ENCODE assay signal across 11 mouse cellular contexts in the genomic region with DNA sequence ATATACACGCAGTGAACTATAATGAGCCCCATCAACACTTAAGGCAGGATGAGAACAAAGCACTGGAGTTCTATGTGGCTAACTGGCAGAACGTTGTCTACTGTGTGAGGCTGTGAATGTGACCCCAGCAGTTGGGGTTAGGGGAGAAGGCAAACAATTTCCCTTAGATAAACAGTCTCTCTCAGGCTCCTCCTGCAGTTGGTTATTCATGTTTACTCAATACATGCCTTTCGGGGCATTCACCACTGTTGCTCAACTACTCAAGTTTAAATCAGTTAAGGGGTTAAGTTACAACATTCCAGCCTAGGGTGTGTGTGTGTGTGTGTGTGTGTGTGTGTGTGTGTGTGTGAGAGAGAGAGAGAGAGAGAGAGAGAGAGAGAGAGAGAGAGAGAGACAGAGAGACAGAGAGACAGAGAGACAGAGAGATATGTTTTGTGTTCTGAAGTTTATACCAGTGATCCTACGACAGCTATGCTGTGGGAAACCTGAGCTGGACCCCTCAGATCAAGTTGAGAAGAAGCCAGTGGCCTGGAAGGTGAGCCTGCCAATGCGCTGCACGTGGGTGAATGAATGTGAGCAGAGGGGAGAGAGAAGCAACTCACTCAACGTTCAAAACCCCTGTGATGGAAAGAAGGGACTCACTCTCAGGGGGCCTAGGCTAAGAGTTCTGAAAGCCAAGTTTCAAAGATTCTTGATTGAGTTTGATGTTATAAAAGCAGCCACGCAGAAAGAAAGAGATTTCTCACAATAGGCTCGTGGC.
DNase-seq lines count a peak whose midpoint lies in the region; ATAC-seq and TF ChIP-seq lines count a peak whose summit lies in the region.
"Had no signal": no experiment of that assay in that cellular context is flagged by ENCODE, and none has a peak within 500 bp of the region (broad histone marks: within the 10 kb centered on the region; RNA-seq: fewer than 3 reads in every experiment).

No protein-coding gene starts in this region.

- TF ChIP-seq POLR2A in lung, adult 2 months (IDR thresholded peaks at IDR 0.05; ENCODE audit: borderline replicate concordance, extremely low read depth, low read depth, low read length): no peak

- peak overlapping the region; percentile 36 for H3K4me3 ChIP-seq in lung, adult 2 months (replicated peaks; ENCODE audit: extremely low read depth, low read depth, low read length)
- H3K4me3 ChIP-seq: erythroblast, embryonic 14.5 days had no signal

- no peak for ATAC-seq in erythroid progenitor cell, adult 5-6 weeks (replicated peaks; ENCODE audit: low FRiP score, poor library complexity, severe bottlenecking)

- 28% methylated on average over 9 of the region's 9 CpGs for WGBS in lung, adult 2 months

- H3K4me1 ChIP-seq in lung, adult 2 months (ENCODE audit: control insufficient read depth, insufficient read depth, low read length): peaks cover 21% of the 10 kb centered on the region

- no peak for TF ChIP-seq CTCF in lung, adult 2 months (IDR thresholded peaks at IDR 0.05; ENCODE audit: insufficient read depth, low read length)

- DNase-seq in urinary bladder, postnatal 14 days (ENCODE audit: low spot score): peak; percentile 53
- no peak for DNase-seq in urinary bladder, adult 2 months (ENCODE audit: low spot score)
- DNase-seq in fibroblast of lung, adult 2 months (ENCODE audit: low read depth): peak; percentile 87
- DNase-seq in lung, adult 2 months: peak; percentile 38
- DNase-seq in yolk sac, embryonic 10.5 days (ENCODE audit: low spot score): peak; percentile 85
- DNase-seq in spleen, adult 12 weeks (ENCODE audit: low spot score): no peak
- no peak for DNase-seq in right cerebral cortex, adult 18-20 months
- DNase-seq: layer of hippocampus, postnatal 36 days; right cerebral cortex, postnatal 25 days had no signal

Comparison
In these comparisons a context has a peak if more than half of its experiments do, and no peak if none do; other contexts are left out.
1. DNase-seq: peak in urinary bladder, postnatal 14 days (single experiment), fibroblast of lung, adult 2 months (single experiment), lung, adult 2 months (single experiment) and yolk sac, embryonic 10.5 days (single experiment); none in urinary bladder, adult 2 months (single experiment), spleen, adult 12 weeks (single experiment) and right cerebral cortex, adult 18-20 months (single experiment).